Mouse (Mus musculus) forebrain, embryonic 12.5 days (tissue): ENCODE results near the gene Psmb3. TPM values are rescaled to one million over a fixed set of nuclear protein-coding genes. Genes with fewer than 3 reads are reported as not detected.

Experiments used
- ATAC-seq: fragments of 200-750 bp; cut with Nextera tagmentation; 2 replicates; pipeline ENCODE4 v1.8.0; 2017; ENCODE audit warnings: moderate TSS enrichment; ENCODE audit not compliant: low FRiP score
- H3K27ac ChIP-seq: fragments of 300-500 bp; sonication (generic); 2 replicates; pipeline ENCODE4 v1.5.1; 2016; ENCODE audit warnings: mild to moderate bottlenecking
- H3K27me3 ChIP-seq: fragments of 300-500 bp; sonication (generic); 2 replicates; pipeline ENCODE4 v1.6.1; 2016; ENCODE audit warnings: mild to moderate bottlenecking
- H3K36me3 ChIP-seq: fragments of 300-500 bp; sonication (generic); replicated peaks from 2 replicates; pipeline ENCODE4 v1.6.1; 2016; ENCODE audit warnings: mild to moderate bottlenecking
- H3K4me1 ChIP-seq: fragments of 300-500 bp; sonication (generic); 2 replicates; pipeline ENCODE4 v1.6.1; 2016
- H3K4me2 ChIP-seq: fragments of 300-500 bp; sonication (generic); 2 replicates; pipeline ENCODE4 v1.6.1; 2016; ENCODE audit warnings: mild to moderate bottlenecking, moderate library complexity
- H3K4me3 ChIP-seq: fragments of 300-500 bp; sonication (generic); replicated peaks from 2 replicates; pipeline ENCODE4 v1.5.1; 2016; ENCODE audit warnings: mild to moderate bottlenecking
- H3K9ac ChIP-seq: fragments of 300-500 bp; sonication (generic); 2 replicates; pipeline ENCODE4 v1.6.1; 2016; ENCODE audit warnings: mild to moderate bottlenecking
- H3K9me3 ChIP-seq: fragments of 300-500 bp; sonication (generic); 2 replicates; pipeline ENCODE4 v1.6.1; 2016
- WGBS: fragments of 180-500 bp; shearing (Covaris S2); methylation state at CpG from one replicate; pipeline ENCODE4 v1.1.7; 2016; 5-methylcytosine and 5-hydroxymethylcytosine counted together
- polyA plus RNA-seq: library from polyadenylated mRNA; unstranded; fragments of >200 nt; fragmentation: Nextera tagmentation; extraction: Ambion mirVana; gene quantifications from 2 replicates; pipeline ENCODE4 v1.2.1, GENCODE M21; 2016

Gene Psmb3
- polyA plus RNA-seq, 1 experiment from 2014 or later = 457 TPM

DNA sequence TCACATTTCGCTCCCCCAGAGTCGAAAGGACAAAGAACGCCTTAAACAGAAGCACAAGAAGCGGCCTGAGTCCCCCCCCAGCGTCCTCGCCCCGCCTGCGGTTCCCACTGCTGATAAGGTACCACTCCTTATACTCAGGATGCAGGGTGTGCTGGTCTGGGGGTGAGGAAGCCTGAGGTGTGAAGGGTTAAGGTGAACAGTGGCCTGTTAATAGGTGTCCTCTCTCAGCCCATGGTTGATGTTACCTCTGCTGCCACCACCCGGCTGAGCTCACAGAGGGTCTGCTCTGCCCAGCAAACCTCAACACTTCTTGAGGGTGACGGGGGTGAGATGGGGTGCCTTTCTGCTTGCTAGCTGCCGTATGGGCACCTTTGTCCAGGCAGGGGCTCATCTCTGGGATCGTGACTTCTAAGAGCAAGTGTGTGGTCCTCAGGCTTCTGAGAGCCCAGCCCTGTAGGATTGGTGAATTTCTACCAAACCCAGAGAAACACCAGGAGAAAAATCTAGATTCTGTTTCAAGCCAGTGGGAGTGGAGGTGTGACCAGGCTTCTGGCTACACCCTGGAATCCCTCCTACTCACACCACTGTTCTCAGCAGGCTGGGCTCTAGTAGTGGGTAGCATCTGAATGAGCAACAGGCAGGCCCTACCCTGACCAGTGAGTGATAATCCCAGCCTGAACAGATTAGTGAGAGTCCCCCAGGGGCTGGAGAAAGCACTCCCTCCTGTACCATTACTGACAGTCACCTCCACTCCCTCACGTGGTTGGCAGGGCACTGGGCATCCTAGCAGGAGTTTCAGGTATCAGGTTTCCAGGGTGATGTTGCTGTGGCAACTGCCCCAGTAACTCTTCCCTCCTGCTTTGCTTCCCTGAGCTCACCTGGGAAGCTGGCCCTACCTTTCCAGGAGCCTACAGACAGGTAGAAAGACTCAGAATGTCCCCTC lies 32.7 kb upstream of the Psmb3 start:
- peak overlapping the region; percentile 65 for H3K27ac ChIP-seq
- no peaks in the 10 kb centered on the region for H3K9me3 ChIP-seq
- H3K27me3 ChIP-seq = no peaks in the 10 kb centered on the region
- peak overlapping the region; percentile 22; the same call in 1 of the 2 replicates for H3K9ac ChIP-seq
- 60% methylated on average over 13 of the region's 13 CpGs for WGBS
- no peak overlapping the region for H3K4me2 ChIP-seq
- ATAC-seq = no peak
- H3K4me3 ChIP-seq = no peak overlapping the region
- H3K4me1 ChIP-seq = peaks cover 26% of the 10 kb centered on the region
- peaks cover 95% of the 10 kb centered on the region for H3K36me3 ChIP-seq

DNA sequence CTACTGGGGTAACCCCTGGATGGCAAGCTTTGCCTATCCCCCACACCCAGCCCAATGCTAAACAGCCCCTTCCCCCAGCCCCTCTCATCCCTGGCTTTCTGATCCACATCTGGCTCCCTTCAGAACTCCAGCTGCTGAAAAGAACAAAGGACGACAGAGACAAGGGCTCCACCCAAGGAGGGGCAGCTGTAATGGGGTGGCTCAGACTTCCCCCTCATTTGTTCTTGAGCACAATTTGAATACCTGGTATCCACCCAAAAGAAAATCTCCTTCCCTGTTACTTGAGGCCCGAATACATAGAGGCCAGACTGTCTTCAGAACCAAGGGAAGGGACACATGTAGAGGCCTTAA lies 32.0 kb upstream of the Psmb3 start:
- 31% methylated on average over 2 of the region's 2 CpGs for WGBS

DNA sequence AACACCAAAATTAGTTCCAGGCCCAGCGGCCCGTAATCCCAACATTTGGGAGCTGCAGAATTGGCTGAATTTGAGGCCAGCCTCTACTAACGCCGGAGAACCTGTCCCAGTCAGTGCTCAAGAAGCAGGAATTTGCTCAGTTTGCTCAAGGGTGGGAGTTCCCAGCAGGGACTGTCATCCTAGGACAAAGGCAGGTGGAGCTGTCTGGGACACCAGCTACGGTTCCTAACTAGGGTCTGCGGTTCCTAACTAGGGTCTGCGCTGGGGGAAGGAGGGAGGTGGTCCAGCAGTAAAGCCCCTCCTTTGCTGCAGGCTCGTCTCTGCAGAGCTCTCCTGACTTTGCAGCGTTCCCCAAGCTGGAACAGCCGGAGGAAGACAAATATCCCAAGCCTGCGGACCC lies 30.1 kb upstream of the Psmb3 start:
- H3K9ac ChIP-seq = no peak overlapping the region
- no peak overlapping the region for H3K4me2 ChIP-seq
- H3K36me3 ChIP-seq = peaks cover 92% of the 10 kb centered on the region
- no peak overlapping the region for H3K4me3 ChIP-seq
- ATAC-seq = no peak
- WGBS = 78% methylated on average over 11 of the region's 11 CpGs
- H3K9me3 ChIP-seq = no peaks in the 10 kb centered on the region
- peaks cover 49% of the 10 kb centered on the region for H3K4me1 ChIP-seq
- no peak overlapping the region for H3K27ac ChIP-seq
- H3K27me3 ChIP-seq = no peaks in the 10 kb centered on the region

More for the DNA sequence above, 32.0 kb upstream of the Psmb3 start:
- Histone ChIP-seq H3K27me3 (no peaks in the 10 kb centered on the region), H3K36me3 (peaks cover 94% of the 10 kb centered on the region), H3K9me3 (no peaks in the 10 kb centered on the region), H3K9ac (no peak overlapping the region), H3K27ac (no peak overlapping the region), H3K4me1 (peaks cover 29% of the 10 kb centered on the region), H3K4me2 (no peak overlapping the region), H3K4me3 (no peak overlapping the region)
- no peak for ATAC-seq

- ATAC-seq = no peak
- no peak overlapping the region for H3K4me3 ChIP-seq
- H3K4me1 ChIP-seq = peaks cover 30% of the 10 kb centered on the region
- no peak overlapping the region for H3K27ac ChIP-seq
- H3K27me3 ChIP-seq = no peaks in the 10 kb centered on the region
- peaks cover 92% of the 10 kb centered on the region for H3K36me3 ChIP-seq
- H3K4me2 ChIP-seq = no peak overlapping the region
- no peaks in the 10 kb centered on the region for H3K9me3 ChIP-seq
- H3K9ac ChIP-seq = 0 out of 2 replicates have a peak overlapping the region, but pooled peaks have one; percentile 1
- WGBS = 81% methylated on average over 15 of the region's 15 CpGs
These were observed 27.0 kb upstream of the Psmb3 start for GRCm38 (mm10) chr11:97676050-97676754.

DNA sequence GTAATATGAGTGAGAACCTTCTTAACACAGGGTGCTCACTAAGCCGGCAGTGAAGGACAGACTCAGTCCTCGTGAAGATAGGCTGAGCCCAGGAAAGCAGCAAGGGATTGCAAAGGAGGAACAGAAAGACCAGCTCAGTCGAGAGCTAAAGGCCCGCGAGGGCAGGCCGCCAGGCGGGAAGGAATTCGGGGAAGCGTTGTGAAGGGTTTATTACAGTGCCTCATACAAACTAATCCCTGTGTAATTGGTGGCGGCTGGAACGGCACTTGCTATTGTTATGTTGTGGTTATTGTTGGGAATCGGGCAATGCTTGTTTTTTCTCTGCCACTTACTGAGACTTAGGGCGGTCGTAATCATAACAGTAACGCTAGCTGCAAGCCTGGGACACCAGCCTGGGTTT lies 25.8 kb upstream of the Psmb3 start:
- Histone ChIP-seq H3K27me3 (no peaks in the 10 kb centered on the region), H3K4me1 (peaks cover 30% of the 10 kb centered on the region), H3K9ac (0 out of 2 replicates have a peak overlapping the region, but pooled peaks have one; percentile 1), H3K4me3 (no peak overlapping the region), H3K27ac (peak overlapping the region; percentile 43), H3K4me2 (no peak overlapping the region), H3K9me3 (no peaks in the 10 kb centered on the region), H3K36me3 (peaks cover 92% of the 10 kb centered on the region)
- WGBS = 20% methylated on average over 15 of the region's 15 CpGs
- no peak for ATAC-seq

DNA sequence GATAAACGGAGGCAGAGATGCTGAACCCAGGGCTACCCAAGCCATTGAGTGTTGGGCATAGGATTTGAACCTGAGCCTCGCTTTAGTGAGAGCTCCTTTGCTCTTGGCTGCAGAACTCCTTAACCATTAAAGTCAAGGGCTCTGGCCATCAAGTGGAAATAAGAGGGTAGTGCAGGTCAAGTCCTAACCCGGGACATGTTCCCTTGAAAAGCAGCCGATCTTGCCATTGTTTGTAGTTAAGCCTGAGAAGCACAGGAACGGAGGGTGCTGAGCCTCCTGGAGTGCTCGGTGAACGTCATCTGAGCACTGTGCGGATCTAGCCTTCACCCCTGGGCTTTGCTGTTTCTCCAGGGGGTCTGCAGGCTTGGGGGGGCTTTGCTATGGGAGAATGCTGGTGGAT lies 25.4 kb upstream of the Psmb3 start:
- 29% methylated on average over 8 of the region's 8 CpGs for WGBS
- ATAC-seq = no peak
- Histone ChIP-seq H3K9ac (peak overlapping the region; percentile 17; the same call in 1 of the 2 replicates), H3K36me3 (peaks cover 88% of the 10 kb centered on the region), H3K4me1 (peaks cover 30% of the 10 kb centered on the region), H3K9me3 (no peaks in the 10 kb centered on the region), H3K4me2 (no peak overlapping the region), H3K27me3 (no peaks in the 10 kb centered on the region), H3K27ac (peak overlapping the region; percentile 43; the same call in 1 of the 2 replicates), H3K4me3 (no peak overlapping the region)

DNA sequence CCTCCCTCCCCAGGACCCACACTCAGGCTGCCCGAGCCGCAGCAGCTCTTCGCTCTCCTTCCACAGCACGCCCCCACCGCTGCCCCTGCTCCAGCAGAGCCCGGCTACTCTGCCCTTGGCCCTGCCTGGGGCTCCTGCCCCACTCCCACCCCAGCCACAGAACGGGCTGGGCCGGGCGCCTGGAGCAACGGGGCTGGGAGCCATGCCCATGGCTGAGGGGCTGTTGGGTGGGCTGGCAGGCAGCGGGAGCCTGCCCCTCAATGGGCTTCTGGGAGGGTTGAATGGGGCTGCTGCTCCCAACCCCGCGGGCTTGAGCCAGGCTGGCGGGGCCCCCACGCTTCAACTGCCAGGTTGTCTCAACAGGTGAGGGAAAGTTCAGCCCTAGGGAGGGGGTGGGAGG lies 24.9 kb upstream of the Psmb3 start:
- WGBS = 71% methylated on average over 12 of the region's 15 CpGs
- peaks cover 84% of the 10 kb centered on the region for H3K36me3 ChIP-seq
- peak overlapping the region; percentile 43; the same call in 1 of the 2 replicates for H3K27ac ChIP-seq

GRCm38 (mm10) chr11:97680430-97680829 lies 22.8 kb upstream of the Psmb3 start:
- H3K9me3 ChIP-seq = no peaks in the 10 kb centered on the region
- H3K4me3 ChIP-seq = no peak overlapping the region
- H3K27me3 ChIP-seq = no peaks in the 10 kb centered on the region
- H3K4me1 ChIP-seq = peaks cover 35% of the 10 kb centered on the region
- no peak for ATAC-seq
- H3K27ac ChIP-seq = peak overlapping the region; percentile 8; the same call in 1 of the 2 replicates
- WGBS = 82% methylated on average over 12 of the region's 12 CpGs
- no peak overlapping the region for H3K4me2 ChIP-seq
- peaks cover 67% of the 10 kb centered on the region for H3K36me3 ChIP-seq
- H3K9ac ChIP-seq = 0 out of 2 replicates have a peak overlapping the region, but pooled peaks have one; percentile 1

More for the DNA sequence above, 24.9 kb upstream of the Psmb3 start:
- Histone ChIP-seq H3K4me3 (no peak overlapping the region), H3K4me1 (peaks cover 30% of the 10 kb centered on the region), H3K4me2 (no peak overlapping the region), H3K9me3 (no peaks in the 10 kb centered on the region), H3K27me3 (no peaks in the 10 kb centered on the region), H3K9ac (peak overlapping the region; percentile 17; the same call in 1 of the 2 replicates)
- ATAC-seq = no peak

DNA sequence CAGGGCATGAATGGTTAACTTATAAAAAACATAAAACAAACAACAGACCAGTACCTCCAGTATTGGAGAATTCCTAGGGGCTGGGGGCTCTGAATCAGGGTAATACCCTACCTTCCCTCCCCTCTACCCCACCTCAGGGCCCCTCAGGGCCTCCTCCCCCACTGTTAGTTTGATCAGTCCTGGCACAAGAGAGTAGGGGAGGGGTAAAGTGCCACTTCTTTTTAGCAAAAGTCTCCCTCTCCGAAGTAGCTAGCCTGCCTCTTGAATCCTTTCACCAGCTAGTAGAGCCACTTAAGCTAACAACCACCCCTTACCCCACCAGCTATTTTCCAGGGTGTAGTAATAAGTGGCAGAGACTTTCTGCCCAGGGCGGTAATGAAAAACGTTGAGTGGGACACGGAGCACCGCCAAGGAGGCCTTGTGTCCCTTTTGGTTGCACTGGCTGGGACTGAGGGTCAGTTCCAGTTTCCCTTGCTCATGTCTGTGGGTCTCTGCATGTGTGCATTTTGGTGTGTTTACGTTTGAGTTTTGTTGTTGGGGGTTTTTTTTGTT lies 20.6 kb upstream of the Psmb3 start:
- Histone ChIP-seq H3K36me3 (peaks cover 49% of the 10 kb centered on the region), H3K4me1 (peaks cover 26% of the 10 kb centered on the region), H3K9me3 (no peaks in the 10 kb centered on the region), H3K9ac (no peak overlapping the region), H3K27ac (no peak overlapping the region), H3K4me2 (no peak overlapping the region), H3K4me3 (no peak overlapping the region), H3K27me3 (0 out of 2 replicates have a peak, but pooled peaks cover 7% of the 10 kb centered on the region)
- ATAC-seq = no peak
- WGBS = 69% methylated on average over 6 of the region's 6 CpGs

GRCm38 (mm10) chr11:97684063-97684680 lies 19.0 kb upstream of the Psmb3 start:
- no peak overlapping the region for H3K4me3 ChIP-seq
- WGBS = 85% methylated on average over 6 of the region's 6 CpGs
- H3K9ac ChIP-seq = no peak overlapping the region
- H3K27ac ChIP-seq = no peak overlapping the region
- 0 out of 2 replicates have a peak, but pooled peaks cover 7% of the 10 kb centered on the region for H3K27me3 ChIP-seq
- H3K36me3 ChIP-seq = peaks cover 49% of the 10 kb centered on the region
- H3K9me3 ChIP-seq = no peaks in the 10 kb centered on the region
- no peak for ATAC-seq
- peaks cover 18% of the 10 kb centered on the region for H3K4me1 ChIP-seq
- H3K4me2 ChIP-seq = no peak overlapping the region

DNA sequence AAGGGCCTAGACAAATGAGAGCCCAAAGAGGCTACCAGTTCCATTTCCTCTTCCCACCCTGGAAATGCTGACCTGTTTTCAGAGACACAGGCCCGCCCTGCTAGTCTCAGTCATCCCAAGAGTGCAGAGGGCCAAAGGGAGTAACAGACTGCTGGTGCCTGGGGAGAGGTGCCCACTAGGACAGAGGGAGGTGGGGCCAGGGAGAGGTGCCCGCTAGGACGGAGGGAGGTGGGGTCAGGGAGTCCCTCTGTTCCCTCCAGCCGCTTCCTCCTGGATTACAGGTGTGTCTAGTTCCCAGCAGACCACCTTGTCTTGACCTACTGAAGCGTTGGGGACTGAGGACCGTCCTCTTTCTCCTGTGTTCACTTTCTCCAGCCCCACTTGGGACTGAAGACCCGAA lies 18.4 kb upstream of the Psmb3 start:
- peak overlapping the region; percentile 87; the same call in 1 of the 2 replicates for H3K4me2 ChIP-seq

More for the DNA sequence above, 18.4 kb upstream of the Psmb3 start:
- WGBS = 32% methylated on average over 7 of the region's 7 CpGs
- H3K4me1 ChIP-seq = peaks cover 18% of the 10 kb centered on the region
- peaks cover 49% of the 10 kb centered on the region for H3K36me3 ChIP-seq
- ATAC-seq = no peak
- no peak overlapping the region for H3K4me3 ChIP-seq
- H3K9ac ChIP-seq = no peak overlapping the region
- H3K9me3 ChIP-seq = no peaks in the 10 kb centered on the region
- 0 out of 2 replicates have a peak, but pooled peaks cover 7% of the 10 kb centered on the region for H3K27me3 ChIP-seq
- no peak overlapping the region for H3K27ac ChIP-seq
